Comparison of ENCODE assay signal across 7 mouse cellular contexts in genomic region chr13:54304251-54304650, GRCm38 (mm10).
DNase-seq lines count a peak whose midpoint lies in the region; ATAC-seq and TF ChIP-seq lines count a peak whose summit lies in the region.

No protein-coding gene starts in this region.

- ATAC-seq in kidney, postnatal 0 days (replicated peaks; ENCODE audit: low FRiP score, low read depth), result no peak
- ATAC-seq in forebrain, embryonic 11.5 days (replicated peaks; ENCODE audit: low FRiP score), result no peak
- no peak for ATAC-seq in intestine, embryonic 14.5 days (replicated peaks; ENCODE audit: low FRiP score, low TSS enrichment, low read depth)
- no peak for ATAC-seq in neural tube, embryonic 15.5 days (ENCODE audit: low FRiP score)

- 34% methylated on average over 5 of the region's 5 CpGs for WGBS in kidney, postnatal 0 days
- 67% methylated on average over 5 of the region's 5 CpGs for WGBS in forebrain, embryonic 11.5 days
- WGBS in intestine, embryonic 14.5 days, result 51% methylated on average over 5 of the region's 5 CpGs
- WGBS in neural tube, embryonic 15.5 days, result 34% methylated on average over 5 of the region's 5 CpGs

- no peak overlapping the region for H3K4me3 ChIP-seq in kidney, postnatal 0 days (replicated peaks; ENCODE audit: low read depth, low read length)
- H3K4me3 ChIP-seq in forebrain, embryonic 11.5 days (ENCODE audit: low read depth, low read length), result no peak overlapping the region
- no peak overlapping the region for H3K4me3 ChIP-seq in intestine, embryonic 14.5 days (ENCODE audit: low read depth, low read length)
- no peak overlapping the region; the same call in 1 of the 2 replicates for H3K4me3 ChIP-seq in neural tube, embryonic 15.5 days (replicated peaks)

- no peaks in the 10 kb centered on the region for H3K27me3 ChIP-seq in kidney, postnatal 0 days (ENCODE audit: insufficient read depth, low read length)
- no peaks in the 10 kb centered on the region for H3K27me3 ChIP-seq in forebrain, embryonic 11.5 days (ENCODE audit: control insufficient read depth, insufficient read depth, low read length)
- H3K27me3 ChIP-seq in intestine, embryonic 14.5 days (replicated peaks; ENCODE audit: control insufficient read depth, insufficient read depth, low read length), result no peaks in the 10 kb centered on the region
- no peaks in the 10 kb centered on the region for H3K27me3 ChIP-seq in neural tube, embryonic 15.5 days (replicated peaks)

- H3K4me1 ChIP-seq in kidney, postnatal 0 days (replicated peaks; ENCODE audit: insufficient read depth, low read length), result peaks cover 11% of the 10 kb centered on the region
- peaks cover 7% of the 10 kb centered on the region; the same call in 1 of the 2 replicates for H3K4me1 ChIP-seq in forebrain, embryonic 11.5 days (replicated peaks; ENCODE audit: control insufficient read depth, insufficient read depth, low read length)
- H3K4me1 ChIP-seq in intestine, embryonic 14.5 days (replicated peaks; ENCODE audit: control insufficient read depth, insufficient read depth, low read length), result peaks cover 25% of the 10 kb centered on the region
- H3K4me1 ChIP-seq in neural tube, embryonic 15.5 days, result peaks cover 38% of the 10 kb centered on the region

- H3K9me3 ChIP-seq in kidney, postnatal 0 days (replicated peaks; ENCODE audit: low read length), result no peaks in the 10 kb centered on the region
- H3K9me3 ChIP-seq in forebrain, embryonic 11.5 days (ENCODE audit: control insufficient read depth, low read length), result no peaks in the 10 kb centered on the region
- H3K9me3 ChIP-seq in intestine, embryonic 14.5 days (ENCODE audit: control insufficient read depth, low read length), result no peaks in the 10 kb centered on the region
- H3K9me3 ChIP-seq in neural tube, embryonic 15.5 days (replicated peaks), result no peaks in the 10 kb centered on the region

- peak overlapping the region; percentile 100; the same call in 1 of the 2 replicates for H3K27ac ChIP-seq in kidney, postnatal 0 days
- H3K27ac ChIP-seq in forebrain, embryonic 11.5 days (ENCODE audit: low read depth, low read length), result 0 out of 2 replicates have a peak overlapping the region, but pooled peaks have one; percentile 100
- H3K27ac ChIP-seq in intestine, embryonic 14.5 days (ENCODE audit: low read depth), result peak overlapping the region; percentile 99; the same call in 1 of the 2 replicates
- H3K27ac ChIP-seq in neural tube, embryonic 15.5 days (replicated peaks), result peak overlapping the region; percentile 98

- peak; percentile 42 for DNase-seq in kidney, postnatal 0 days (ENCODE audit: low spot score)
- DNase-seq in kidney, adult 9 months, result no peak
- no peak for DNase-seq in forebrain, embryonic 11.5 days (ENCODE audit: low spot score)
- no peak for DNase-seq in intestine, embryonic 14.5 days (ENCODE audit: low spot score)
- no peak for DNase-seq in right cerebral cortex, adult 2 months (ENCODE audit: low spot score in 2 of 2)
- DNase-seq in embryo, embryonic 10.5 days (ENCODE audit: low spot score), result no peak

- no peak overlapping the region for H3K4me2 ChIP-seq in kidney, postnatal 0 days (ENCODE audit: low read length)
- H3K4me2 ChIP-seq in forebrain, embryonic 11.5 days (ENCODE audit: low read depth, low read length, severe bottlenecking), result peak overlapping the region; percentile 95
- H3K4me2 ChIP-seq in intestine, embryonic 14.5 days (ENCODE audit: low read length), result peak overlapping the region; percentile 74
- H3K4me2 ChIP-seq in neural tube, embryonic 15.5 days, result peak overlapping the region; percentile 96

- H3K9ac ChIP-seq in kidney, postnatal 0 days (ENCODE audit: low read depth, low read length), result no peak overlapping the region
- peak overlapping the region; percentile 99; the same call in 1 of the 2 replicates for H3K9ac ChIP-seq in forebrain, embryonic 11.5 days (ENCODE audit: low read length)
- no peak overlapping the region; the same call in 1 of the 2 replicates for H3K9ac ChIP-seq in intestine, embryonic 14.5 days (ENCODE audit: low read length)
- no peak overlapping the region for H3K9ac ChIP-seq in neural tube, embryonic 15.5 days (replicated peaks)

- H3K36me3 ChIP-seq in kidney, postnatal 0 days (ENCODE audit: insufficient read depth, low read length), result no peaks in the 10 kb centered on the region
- H3K36me3 ChIP-seq in forebrain, embryonic 11.5 days (ENCODE audit: control insufficient read depth, insufficient read depth, low read length), result no peaks in the 10 kb centered on the region
- no peaks in the 10 kb centered on the region for H3K36me3 ChIP-seq in intestine, embryonic 14.5 days (ENCODE audit: control insufficient read depth, insufficient read depth, low read length)
- no peaks in the 10 kb centered on the region for H3K36me3 ChIP-seq in neural tube, embryonic 15.5 days

- peak; percentile 37 for TF ChIP-seq CTCF in kidney, postnatal 0 days (IDR thresholded peaks at IDR 0.05; ENCODE audit: low read depth)
